Mouse (Mus musculus) CD4-positive, CD25-positive, alpha-beta regulatory T cell, adult 2 months (primary cell): Measurements from ENCODE around the gene Mypn.

ENCODE experiments used
- DNase-seq: peaks from one replicate; pipeline ENCODE4 v3.0.0-alpha.2; 2012; ENCODE audit warnings: low read depth, low spot score

Gene Mypn

GRCm38 (mm10) chr10:63203728-63204127, at the start of gene Mypn:
Gene Mypn, minus strand, starts transcription at chr10:63203952.
- DNase-seq: no peak

- no peak for DNase-seq
Observed at GRCm38 (mm10) chr10:63248421-63248820, 44.7 kb upstream of the Mypn start.

DNA sequence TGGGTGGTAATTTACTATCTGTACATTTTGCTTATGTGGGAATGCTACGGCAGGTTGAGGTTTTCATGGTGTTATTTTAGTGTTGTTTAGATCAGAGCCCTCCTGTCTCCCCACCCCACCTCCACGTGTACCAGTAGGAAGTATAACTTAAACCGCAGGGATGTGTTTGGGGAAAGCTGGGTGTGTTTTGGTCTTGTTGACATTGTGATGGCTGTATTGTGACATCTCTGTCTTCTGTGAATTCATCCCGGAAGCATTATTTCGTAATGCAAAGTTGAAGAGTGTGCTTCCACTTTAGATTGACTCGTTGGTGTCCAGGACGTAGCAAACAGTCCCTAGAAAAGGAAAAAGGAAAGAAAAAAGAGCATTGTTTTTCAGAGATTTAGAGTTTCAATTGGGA, 43.7 kb upstream of the Mypn start:
- DNase-seq: no peak

DNA sequence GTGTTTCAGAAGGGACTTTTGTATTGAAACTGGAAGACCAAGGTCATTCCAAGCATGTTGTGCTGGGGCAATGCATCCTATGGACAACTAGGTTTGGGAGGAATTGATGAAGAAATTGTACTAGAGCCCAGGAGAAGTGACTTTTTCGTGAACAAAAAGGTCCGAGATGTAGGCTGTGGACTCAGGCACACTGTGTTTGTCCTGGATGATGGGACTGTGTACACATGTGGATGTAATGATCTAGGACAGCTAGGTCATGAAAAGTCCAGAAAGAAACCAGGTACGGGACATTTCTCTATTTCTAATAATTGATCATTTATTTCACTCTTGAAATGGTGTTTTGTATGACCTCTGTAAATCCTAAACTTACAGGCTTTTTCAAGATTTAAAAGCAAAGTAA, 42.1 kb upstream of the Mypn start:
- no peak for DNase-seq

- peak; percentile 58 for DNase-seq
Observed at GRCm38 (mm10) chr10:63244746-63245145, 41.0 kb upstream of the Mypn start.

- DNase-seq: no peak
Observed at GRCm38 (mm10) chr10:63244055-63244671, 40.4 kb upstream of the Mypn start.

GRCm38 (mm10) chr10:63243493-63244054, 39.8 kb upstream of the Mypn start, which contains the start of gene Herc4:
Gene Herc4, plus strand, starts transcription at chr10:63243810.
- DNase-seq: peak; percentile 98

DNA sequence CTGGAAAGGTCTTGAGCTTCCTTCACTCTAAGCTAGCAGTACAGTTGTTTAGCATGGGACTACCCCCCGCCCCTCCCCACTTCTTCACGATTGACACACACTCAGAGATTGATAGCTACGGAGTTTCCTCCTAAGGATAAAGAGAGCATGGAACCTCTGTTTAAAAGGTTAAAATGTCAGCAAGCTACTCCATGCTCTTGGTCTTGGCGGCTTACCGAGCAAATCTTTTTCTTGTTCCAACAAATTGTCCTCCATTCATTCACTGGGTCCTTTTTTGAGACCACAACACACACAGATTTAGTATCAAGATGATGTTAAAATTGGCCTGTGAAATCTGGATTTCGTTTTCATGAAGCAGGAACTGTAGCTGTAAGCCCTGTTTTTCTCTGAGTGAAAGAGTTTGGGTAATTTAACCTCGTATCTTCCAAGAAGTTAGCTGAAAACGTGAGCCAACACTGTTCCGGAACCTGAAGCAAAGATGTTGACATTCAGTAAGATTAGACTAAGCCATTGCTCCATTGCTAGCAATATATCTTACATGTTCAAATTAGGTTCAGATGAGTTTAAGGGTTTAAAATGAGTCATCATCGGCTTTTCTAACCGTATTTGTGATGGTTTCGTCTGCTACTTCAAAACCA, 39.2 kb upstream of the Mypn start:
- peak; percentile 40 for DNase-seq

GRCm38 (mm10) chr10:63240868-63241271, 37.1 kb upstream of the Mypn start:
- DNase-seq: peak; percentile 69

GRCm38 (mm10) chr10:63239848-63240247, 36.1 kb upstream of the Mypn start:
- DNase-seq: no peak

DNA sequence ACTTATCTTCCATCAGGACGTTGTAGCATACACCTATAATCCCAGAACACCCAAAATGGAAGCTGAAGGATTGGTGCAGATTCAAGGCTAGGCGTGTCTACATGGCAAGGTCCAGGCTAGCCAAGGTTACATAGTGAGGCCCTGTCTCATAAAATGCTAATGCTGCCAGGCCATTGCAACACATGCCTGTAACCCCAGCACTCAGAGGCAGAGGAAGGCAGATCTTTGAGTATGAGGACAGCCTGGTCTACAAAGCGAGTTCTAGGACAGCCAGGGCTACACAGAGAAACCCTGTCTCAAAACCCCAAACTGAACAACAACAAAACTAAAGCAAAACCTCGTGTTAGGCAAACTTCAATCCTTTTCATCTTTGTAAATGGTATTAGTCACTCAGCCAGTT, 34.3 kb upstream of the Mypn start:
- no peak for DNase-seq

DNA sequence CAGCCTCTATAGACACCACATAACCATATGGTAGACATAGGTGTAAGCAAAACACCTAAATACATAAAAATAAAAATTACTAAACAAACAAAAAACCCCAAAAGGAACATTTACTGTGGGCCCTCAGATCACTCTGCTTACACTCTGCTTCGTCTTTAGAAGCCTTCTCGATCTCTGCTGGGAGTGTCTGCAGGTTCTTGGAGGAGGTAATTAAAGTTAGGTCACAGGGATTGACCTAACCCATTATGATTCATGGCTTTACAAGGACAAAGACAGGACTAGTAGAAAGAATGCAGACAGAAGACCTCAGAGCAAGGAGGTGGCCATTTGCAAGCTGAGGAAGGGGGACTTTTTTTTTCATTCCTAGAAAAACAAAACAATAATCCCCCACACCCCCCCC, 33.5 kb upstream of the Mypn start:
- no peak for DNase-seq

DNA sequence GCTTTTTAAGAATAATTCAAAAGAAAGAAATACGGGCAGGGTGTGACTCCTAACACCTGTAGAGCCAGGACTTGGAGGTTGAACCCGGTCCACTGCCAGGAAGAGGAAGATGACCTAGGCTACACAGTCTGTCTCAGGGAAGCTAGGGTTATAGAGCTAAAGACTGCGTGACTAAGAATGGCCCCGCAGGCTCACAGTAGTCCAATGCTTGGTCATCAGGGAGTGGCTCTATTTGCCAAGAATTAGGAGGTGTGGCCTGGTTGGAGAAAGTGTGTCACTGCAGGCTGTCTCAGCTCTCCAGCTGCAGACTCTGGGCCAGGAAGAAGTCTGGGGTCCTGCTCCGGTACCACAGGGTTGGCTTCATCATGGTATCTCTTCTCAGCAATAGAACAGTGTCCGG, 32.9 kb upstream of the Mypn start:
- no peak for DNase-seq

DNA sequence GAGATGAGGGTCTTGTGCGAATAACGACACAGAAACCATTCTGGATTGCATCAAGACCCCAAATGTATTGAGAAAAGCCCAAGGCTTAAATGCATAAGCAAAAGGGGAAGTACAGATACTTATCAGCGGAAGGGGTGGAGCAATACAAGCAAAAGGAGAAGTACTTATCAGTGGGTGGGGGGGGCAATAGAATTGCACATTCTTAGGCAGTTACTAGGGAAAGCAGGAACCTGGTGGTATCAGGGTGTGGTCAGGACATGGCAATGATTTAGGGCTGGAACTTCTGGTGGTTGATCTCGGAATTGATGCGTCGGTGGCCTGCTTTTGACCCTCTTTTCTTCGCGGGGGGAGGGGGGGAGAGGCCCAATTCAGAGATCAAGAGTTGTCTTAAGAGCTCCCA, 32.1 kb upstream of the Mypn start:
- no peak for DNase-seq

DNA sequence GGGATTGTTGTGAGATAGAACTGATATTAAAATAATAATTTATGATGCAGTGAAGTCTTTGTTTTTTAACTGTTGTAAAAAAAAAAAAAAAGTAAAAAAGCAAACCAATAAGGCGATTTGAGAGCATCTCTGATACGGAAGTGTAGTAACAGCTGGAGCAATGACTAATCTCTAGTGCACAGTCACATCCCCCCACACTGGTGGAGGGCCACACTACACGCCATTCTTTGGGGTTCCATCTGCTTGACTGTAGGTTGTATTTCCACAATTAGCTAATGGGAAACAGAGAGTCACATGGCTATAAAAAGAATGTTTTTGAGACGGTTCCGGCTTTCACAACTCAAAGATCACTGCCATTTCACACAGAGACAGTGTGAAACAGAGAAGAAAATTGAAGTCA, 30.4 kb upstream of the Mypn start:
- no peak for DNase-seq

GRCm38 (mm10) chr10:63231630-63232029, 27.9 kb upstream of the Mypn start:
- DNase-seq: peak; percentile 66

- DNase-seq: no peak
Observed at GRCm38 (mm10) chr10:63230854-63231253, 27.1 kb upstream of the Mypn start.

- DNase-seq: no peak
Observed at GRCm38 (mm10) chr10:63230266-63230665, 26.5 kb upstream of the Mypn start.

DNA sequence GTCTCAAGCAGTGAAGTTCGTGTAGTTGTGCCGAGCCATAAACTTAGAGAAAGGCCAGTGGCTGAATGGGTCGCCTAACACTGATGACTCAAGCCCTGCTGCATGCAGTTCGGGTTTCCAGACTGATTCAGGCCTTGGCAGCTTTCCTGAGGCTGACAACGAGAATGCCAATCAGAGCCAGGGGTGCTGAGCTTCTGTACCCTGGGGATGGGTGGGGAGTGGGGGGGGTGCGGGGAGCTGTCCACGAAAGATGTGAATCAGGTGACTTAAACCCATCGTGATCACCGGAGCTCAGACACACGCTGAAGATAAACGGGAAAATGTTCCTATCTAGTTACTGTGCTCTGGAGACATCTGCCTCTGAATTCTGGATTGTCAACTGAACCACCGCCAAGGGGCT, 20.6 kb upstream of the Mypn start:
- DNase-seq: no peak

DNA sequence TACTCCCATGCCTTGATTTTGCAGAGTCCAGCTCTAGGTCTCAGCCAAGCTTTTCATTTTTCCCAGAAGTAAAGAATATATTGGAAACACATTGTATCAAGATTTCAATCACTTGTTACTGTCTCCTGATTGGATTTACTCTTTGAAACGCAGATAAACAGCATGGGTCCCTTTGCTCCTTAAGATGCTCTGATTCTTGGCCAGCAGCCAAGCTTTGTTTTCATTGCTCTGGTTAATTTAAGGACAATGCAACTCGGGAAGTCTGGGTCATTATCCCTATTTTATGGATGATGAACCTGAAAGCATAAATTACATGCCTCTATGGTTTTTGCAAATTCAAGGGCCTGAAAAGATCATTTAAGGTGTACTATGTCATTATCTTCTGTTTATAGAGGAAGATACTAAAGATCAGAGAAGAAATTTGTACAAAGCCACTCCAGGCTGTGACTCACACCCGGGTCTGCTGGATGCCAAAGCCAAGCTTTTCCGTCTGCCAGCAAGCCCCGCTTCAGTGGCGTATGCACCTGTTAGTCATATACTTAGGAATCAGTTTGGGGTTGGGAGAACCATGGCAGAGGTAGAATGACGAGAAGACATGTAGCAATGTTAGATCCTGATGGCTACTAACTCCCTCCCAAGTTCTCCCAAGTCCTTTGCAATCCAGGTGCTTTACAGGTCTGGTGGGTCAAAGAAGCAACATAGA, 17.5 kb upstream of the Mypn start:
- DNase-seq: no peak

DNA sequence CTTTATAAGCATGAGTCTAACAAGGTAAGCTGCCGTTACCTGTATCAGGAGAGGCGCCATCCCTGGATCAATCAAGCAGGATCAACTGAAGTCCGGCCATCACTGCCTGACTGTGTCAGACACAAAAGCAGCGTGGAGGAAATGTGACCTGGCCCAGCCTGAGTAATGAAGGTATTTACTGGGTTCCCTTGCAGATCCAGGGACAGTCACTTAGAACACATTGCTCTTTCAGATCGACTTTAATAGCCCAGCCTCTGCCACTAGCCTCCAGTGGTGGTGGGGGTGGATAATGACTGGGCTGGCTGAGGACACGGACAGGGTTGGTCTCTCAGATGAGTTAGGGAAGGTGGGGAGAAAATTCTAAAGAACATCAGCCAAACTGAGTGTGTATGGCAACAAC, 5.1 kb upstream of the Mypn start:
- DNase-seq: no peak

GRCm38 (mm10) chr10:63203002-63203401, 750 bp downstream of the Mypn start:
- no peak for DNase-seq

- no peak for DNase-seq
Observed at GRCm38 (mm10) chr10:63201534-63201933, 2.2 kb downstream of the Mypn start.
